Mouse (Mus musculus) c-Kit-positive CD71-positive TER-119-negative erythroid progenitor cells, embryonic 14.5 days (primary cell): ENCODE results near the gene Fam81a.

Source experiments
- DNase-seq: peaks from one replicate; pipeline ENCODE4 v3.0.0-alpha.2; 2013; ENCODE audit warnings: low read depth

The Fam81a gene

GRCm38 (mm10) chr9:70109279-70109678, 33.1 kb downstream of the Fam81a start:
- DNase-seq, result peak; percentile 39

DNA sequence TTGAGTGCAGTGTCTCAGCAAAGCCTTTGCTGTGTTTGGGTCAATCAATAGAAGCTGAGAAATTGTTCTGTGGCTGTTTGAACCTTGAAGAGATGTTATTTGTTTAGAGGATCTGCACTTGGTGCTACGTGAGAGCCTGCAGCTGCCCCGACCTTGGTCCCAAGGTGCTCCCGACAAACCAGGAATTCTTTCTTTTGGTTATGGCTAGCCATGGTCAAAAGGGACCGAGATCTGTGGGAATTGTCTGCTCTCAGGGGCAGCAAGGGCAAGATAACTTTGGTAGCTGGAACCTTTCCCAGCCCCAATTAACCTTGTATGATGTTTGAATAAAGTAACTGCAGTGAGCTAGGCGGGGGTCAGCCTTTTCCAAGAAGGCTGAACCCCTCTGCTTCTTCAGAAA, 34.2 kb downstream of the Fam81a start:
- no peak for DNase-seq

- DNase-seq, result no peak
Measured at GRCm38 (mm10) chr9:70105573-70105972, 36.8 kb downstream of the Fam81a start.

DNA sequence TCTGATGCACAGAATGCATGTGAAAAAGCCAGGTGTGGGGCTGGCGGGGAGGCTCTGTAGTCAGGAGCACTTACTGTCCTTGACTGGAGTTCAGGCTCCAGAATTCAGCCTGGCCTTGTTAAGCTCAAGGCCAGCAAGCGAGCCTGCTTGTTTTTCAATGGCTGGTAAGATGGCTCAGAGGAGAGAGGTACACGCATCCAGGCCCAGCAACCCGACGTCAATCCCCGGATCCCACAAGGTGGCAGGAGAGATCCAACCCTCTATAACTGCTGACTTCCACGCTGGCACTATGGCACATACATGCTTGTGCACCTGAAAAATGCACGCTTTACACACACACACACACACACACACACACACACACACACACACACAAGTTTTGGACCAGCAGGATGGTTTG, 39.3 kb downstream of the Fam81a start:
- no peak for DNase-seq

GRCm38 (mm10) chr9:70097542-70097941, 44.8 kb downstream of the Fam81a start:
- DNase-seq, result no peak

- no peak for DNase-seq
Measured at GRCm38 (mm10) chr9:70095016-70095415, 47.3 kb downstream of the Fam81a start.

DNA sequence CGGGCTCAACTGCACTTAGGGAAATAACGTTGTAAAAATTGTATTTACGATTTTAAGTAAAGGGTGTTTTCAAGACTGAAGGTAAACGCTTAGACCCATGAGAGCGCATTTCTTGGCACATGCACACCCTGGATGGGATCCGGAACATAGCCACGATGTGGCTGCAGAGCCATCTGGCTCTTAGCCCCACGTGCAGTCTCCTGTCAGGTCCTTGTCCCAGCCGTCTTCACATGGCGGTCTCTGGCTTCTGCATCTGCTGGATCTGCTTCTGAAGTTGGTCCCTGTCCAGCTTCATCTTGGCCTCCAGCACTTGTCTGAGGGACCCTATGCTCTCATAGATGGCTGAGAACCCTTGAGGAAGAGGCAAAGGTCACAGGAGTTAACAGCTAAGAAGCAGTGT, 51.8 kb downstream of the Fam81a start:
- DNase-seq, result no peak

DNA sequence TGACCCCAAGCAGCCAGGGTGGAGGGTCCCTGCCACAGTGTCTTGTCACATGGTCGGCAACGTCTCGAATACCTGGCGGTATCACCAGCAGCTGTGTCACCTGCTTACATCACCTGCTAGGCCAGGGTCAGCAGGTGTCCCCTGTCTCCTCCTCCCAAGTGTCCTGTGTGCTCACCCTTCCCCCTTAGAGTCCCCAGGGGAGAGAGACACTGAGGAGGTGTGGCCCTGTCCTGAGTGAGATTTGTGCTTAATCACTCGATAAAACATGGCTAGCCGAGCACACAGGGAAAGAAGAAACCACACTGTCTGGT, 53.6 kb downstream of the Fam81a start:
- no peak for DNase-seq

GRCm38 (mm10) chr9:70088041-70088785, 54.1 kb downstream of the Fam81a start:
- no peak for DNase-seq

DNA sequence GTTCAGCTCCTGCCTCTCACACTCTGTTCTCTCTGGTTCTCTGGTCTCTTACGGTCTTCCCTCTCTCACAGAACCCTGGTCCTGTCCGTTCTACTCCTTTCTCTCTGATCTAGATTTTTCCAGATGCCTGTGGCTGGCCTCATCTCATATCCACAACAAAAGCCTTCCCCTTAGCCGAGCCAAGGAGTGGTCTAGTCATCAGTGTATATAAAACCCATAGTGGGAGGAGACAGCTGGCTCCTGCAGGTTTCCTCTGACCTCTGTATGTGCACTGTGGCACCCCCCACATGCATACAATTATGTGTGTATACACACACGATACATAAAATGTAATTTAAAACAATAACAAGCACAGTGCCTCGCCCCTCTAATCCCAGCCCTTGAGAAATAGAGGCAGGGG, 55.0 kb downstream of the Fam81a start:
- DNase-seq, result no peak

DNA sequence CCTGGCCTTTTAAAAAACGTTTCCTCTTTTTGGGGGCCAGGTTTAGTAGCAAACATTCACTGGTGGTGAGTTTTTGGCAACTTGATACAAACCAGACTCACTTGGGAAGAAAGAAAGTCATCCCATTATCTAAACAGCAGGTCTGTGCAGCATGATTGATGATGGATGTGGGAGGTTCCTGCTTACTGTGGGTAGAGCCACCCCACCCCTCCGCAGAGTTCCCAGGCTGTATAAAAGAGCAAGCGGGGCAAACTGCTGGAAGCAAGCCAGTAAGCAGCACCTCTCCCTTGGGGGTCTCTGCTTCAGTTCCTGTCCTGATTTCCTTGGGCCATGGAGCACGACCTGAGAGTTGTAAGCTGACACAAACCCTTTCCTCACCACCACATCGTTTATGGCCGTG, 56.3 kb downstream of the Fam81a start:
- DNase-seq, result no peak

DNA sequence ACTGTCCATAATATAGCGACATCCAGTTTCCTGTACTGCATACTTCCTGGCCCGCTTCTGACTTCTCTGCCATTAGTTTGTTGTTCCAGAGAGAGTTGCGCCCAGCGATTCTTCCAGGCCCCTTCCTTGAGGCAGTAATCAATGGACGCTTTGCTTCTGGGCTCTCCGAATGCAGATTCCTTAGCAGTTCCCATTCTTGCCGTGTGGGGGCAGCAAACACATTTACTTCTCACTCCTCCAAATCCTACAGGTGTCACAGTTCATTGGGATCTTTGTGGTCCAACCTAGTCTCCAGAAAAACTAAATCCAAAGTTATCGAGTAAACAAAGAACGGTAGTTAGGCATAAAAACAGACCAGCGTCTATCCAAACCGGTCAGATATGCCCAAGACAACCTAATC, 58.3 kb downstream of the Fam81a start:
- DNase-seq, result no peak

GRCm38 (mm10) chr9:70082357-70083204, 59.8 kb downstream of the Fam81a start:
- no peak for DNase-seq

- no peak for DNase-seq
Measured at GRCm38 (mm10) chr9:70081767-70082166, 60.6 kb downstream of the Fam81a start.

DNA sequence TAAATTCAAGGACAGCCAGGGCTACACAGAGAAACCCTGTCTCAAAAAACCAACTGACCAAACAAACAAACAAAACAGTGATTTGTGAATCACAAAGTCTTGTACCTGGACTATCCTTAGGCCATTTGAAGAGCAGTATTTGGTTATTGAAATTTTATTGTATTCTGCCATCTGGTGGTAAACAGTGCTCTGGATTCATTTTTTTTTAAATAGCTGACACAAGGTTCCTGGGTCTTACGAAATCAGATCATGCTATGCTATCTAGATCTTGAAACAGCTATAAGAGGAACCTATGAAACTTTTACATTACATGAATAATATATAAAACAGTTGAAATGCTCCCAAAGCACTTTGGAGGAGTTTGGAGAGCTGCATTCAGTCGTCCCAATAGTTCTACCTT, 61.4 kb downstream of the Fam81a start:
- DNase-seq, result no peak

GRCm38 (mm10) chr9:70080027-70080800, 62.1 kb downstream of the Fam81a start:
- DNase-seq, result no peak

DNA sequence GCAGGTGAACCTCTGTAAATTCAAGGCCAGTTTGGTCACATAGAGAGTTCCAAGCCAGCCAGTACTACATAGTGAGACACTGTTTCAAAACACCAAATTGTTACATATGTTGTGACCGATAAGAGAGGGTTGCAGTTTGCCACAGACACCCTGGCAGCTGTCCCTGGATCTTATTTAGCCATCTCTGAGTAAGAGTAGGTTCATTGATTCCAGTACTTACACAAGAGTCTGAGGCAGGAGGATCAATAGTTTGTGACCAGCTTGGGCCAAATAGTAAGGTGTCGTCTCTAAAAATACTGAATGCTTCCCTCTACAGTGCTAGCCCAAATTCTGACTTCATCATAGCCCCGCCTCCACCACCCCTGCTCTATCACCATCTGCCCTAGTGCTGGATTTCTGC, 64.3 kb downstream of the Fam81a start:
- DNase-seq, result no peak

- no peak for DNase-seq
Measured at GRCm38 (mm10) chr9:70077170-70077569, 65.2 kb downstream of the Fam81a start.

DNA sequence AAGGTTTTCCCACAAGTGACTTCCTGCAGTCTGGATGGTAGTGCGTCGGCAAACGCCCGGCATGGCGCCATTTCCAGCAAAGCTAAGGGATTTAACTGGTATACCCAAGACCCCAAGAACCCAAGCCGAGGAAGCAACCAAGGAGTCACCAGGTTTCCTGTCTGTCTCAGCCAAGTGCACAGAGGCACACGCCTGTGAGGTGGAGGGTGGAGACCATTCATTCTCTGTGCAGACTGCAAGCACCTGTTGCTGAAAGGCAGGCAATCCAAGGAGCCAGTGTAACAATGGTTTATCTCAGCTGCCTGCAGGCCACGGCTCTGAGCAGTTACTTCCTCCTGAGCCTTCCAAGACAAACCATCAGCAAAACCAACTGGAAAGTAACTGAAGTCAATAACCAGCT, 70.0 kb downstream of the Fam81a start:
- DNase-seq, result no peak

DNA sequence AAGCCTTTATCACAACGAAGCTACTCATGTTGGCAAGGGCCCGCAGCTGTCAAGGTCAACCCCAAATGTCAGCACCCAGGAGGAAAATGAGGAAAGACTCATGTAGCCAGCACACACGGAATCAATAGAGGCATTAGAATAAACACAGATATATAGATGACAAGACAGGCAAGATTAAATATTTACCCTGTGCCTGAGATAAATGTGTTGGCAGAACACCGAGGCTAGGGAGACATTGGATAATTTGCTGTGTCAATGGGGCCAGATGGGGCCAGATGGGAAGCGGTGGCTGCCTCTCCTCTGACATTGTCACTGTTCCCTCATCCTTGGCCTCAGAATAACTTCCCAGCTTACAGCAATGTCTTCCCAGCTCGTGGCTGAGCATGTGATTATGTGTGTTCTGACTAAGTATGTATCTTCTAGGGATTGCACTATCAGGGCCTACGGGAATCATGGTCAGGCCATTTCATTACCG, 72.4 kb downstream of the Fam81a start:
- no peak for DNase-seq

- no peak for DNase-seq
Measured at GRCm38 (mm10) chr9:70067497-70067896, 74.9 kb downstream of the Fam81a start.

GRCm38 (mm10) chr9:70062012-70062411, 80.3 kb downstream of the Fam81a start:
- no peak for DNase-seq

DNA sequence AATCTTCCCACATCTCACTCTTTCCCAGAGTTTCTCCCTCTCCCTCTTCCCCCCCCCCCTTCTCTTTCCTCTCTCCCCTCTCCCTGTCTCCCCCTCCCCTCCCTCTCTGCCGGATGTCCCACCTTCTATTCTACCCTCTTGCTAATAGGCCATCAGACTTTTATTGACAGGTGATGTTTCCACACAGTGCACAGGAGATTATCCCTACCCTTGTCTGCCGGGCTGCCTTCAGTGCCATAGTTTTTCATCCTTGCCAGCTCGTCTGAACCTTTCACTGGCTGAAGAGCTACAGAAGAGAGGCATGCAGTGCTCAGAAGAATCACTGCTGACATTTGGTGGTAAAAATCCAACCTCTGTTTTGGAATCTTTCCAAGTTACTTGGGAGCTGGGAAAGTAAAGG, 88.9 kb downstream of the Fam81a start:
- no peak for DNase-seq
